Mouse (Mus musculus) brown adipose tissue, adult 24 weeks (tissue): Measurements from ENCODE around the gene Prex1. TPM values are rescaled to one million over a fixed set of nuclear protein-coding genes. Genes with fewer than 3 reads are reported as not detected.
A peak's percentile ranks its signal among the peaks of the same experiment; 100 is the strongest.

Experiments used
- H3K27ac ChIP-seq: fragments of 200-500 bp; replicated peaks from 2 replicates; pipeline ENCODE4 v1.5.1; 2012; ENCODE audit warnings: low read depth, mild to moderate bottlenecking, low read length
- H3K4me1 ChIP-seq: fragments of 200-500 bp; 2 replicates; pipeline ENCODE4 v1.6.1; 2012; ENCODE audit warnings: low read length, mixed read lengths; ENCODE audit not compliant: control insufficient read depth, insufficient read depth, insufficient read length
- H3K4me3 ChIP-seq: fragments of 200-500 bp; 2 replicates; pipeline ENCODE4 v1.5.1; 2012; ENCODE audit warnings: low read depth, mild to moderate bottlenecking, low read length, moderate library complexity; ENCODE audit not compliant: insufficient read depth
- polyA plus RNA-seq: library from polyadenylated mRNA; stranded (reverse); fragments of >200 nt; gene quantifications from 2 replicates; pipeline ENCODE4 v1.2.4, GENCODE M21; 2012; ENCODE audit not compliant: missing spikeins, insufficient read depth, insufficient read length

The Prex1 gene
- polyA plus RNA-seq, 1 experiment = 2.3 TPM

DNA sequence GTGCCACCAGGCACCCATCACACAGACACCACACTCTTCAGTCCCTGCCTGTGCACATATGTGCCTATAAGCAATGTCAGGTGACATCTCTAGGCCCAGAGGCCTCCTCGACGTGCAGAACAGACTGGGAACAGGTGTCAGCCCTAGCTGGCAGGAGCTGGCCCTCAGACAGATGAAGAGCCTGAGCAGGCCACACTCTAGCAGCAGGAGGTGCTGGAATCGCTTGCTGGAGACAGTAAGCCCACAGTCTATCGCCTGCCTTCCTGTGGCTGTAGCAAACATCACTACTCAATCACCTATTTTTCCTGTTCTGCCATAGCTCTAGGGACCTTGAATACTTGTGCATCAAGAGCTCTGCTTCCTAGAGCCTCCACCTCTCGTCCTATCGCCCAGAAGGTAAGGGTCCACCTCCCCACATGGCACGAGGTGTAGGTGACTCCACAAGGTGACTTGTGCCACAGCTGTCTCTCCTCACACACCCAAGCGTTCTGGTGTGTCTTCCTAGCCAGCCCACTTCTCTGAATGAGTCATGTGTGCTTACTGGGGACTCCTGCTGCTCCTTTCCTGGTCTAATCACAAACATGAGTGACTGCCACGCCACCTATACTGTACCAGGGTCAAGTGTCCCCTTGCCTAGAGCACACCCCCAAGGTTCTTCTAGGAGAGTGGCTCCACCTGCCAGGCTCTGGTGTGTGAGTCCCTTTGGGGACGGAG lies 62.2 kb downstream of the Prex1 start:
- Histone ChIP-seq H3K4me3 (no peak overlapping the region), H3K4me1 (peaks cover 17% of the 10 kb centered on the region), H3K27ac (no peak overlapping the region)

- peaks cover 8% of the 10 kb centered on the region for H3K4me1 ChIP-seq
- no peak overlapping the region for H3K27ac ChIP-seq
Measured at GRCm38 (mm10) chr2:166650414-166650813, 63.2 kb downstream of the Prex1 start.

GRCm38 (mm10) chr2:166647242-166647641 lies 66.4 kb downstream of the Prex1 start:
- H3K27ac ChIP-seq = no peak overlapping the region
- H3K4me3 ChIP-seq = no peak overlapping the region
- H3K4me1 ChIP-seq = peaks cover 8% of the 10 kb centered on the region

More at GRCm38 (mm10) chr2:166650414-166650813, 63.2 kb downstream of the Prex1 start:
- H3K4me3 ChIP-seq = no peak overlapping the region

GRCm38 (mm10) chr2:166646434-166647088 lies 67.1 kb downstream of the Prex1 start:
- no peak overlapping the region for H3K4me3 ChIP-seq
- H3K4me1 ChIP-seq = peaks cover 8% of the 10 kb centered on the region
- no peak overlapping the region for H3K27ac ChIP-seq

- Histone ChIP-seq H3K27ac (no peak overlapping the region), H3K4me1 (peaks cover 2% of the 10 kb centered on the region; the same call in 1 of the 2 replicates), H3K4me3 (no peak overlapping the region)
Measured at GRCm38 (mm10) chr2:166644816-166645215, 68.8 kb downstream of the Prex1 start.

DNA sequence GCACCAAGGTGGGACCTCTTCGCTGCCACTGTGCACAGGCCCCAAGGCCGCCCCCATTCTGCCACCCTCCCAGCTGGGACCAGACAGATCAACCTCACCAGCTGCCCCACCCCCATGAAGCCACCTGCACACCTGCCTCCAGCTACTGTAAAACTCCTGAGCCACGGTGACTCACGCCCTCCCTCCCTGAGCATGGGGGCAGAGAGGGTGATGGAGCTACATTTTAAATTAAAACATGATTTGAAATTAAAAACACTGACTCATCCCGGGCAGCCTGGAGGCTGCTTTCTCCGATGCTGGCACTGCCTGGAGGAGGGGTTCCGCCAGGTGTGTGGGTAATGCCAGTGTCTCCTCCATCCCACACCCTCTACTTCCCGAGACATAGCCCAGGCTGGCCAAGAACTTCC lies 71.0 kb downstream of the Prex1 start:
- Histone ChIP-seq H3K27ac (no peak overlapping the region), H3K4me3 (no peak overlapping the region), H3K4me1 (peaks cover 5% of the 10 kb centered on the region)

DNA sequence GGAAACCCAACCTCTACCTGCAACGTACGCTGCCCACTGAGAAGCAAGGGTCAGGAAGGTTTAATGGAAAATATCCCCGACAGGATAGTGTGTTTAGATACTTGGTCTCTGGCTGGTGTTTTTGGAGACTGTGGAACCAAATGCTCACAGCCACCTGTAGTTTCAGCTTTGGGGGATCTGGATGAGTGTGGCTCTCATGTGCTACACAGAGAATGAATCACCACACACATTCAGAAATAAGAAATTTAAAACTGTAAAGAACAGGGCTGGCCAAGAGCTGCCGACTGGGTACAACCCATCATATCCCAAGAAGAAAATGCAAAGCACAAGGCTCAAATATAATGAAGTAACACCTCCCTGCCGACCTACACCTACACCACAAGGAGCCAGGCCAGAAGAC lies 73.9 kb downstream of the Prex1 start:
- Histone ChIP-seq H3K4me1 (peaks cover 5% of the 10 kb centered on the region), H3K4me3 (no peak overlapping the region), H3K27ac (peak overlapping the region; percentile 45; the same call in 1 of the 2 replicates)

GRCm38 (mm10) chr2:166638947-166639641 lies 74.5 kb downstream of the Prex1 start:
- Histone ChIP-seq H3K4me1 (peaks cover 5% of the 10 kb centered on the region), H3K4me3 (no peak overlapping the region), H3K27ac (peak overlapping the region; percentile 45)

DNA sequence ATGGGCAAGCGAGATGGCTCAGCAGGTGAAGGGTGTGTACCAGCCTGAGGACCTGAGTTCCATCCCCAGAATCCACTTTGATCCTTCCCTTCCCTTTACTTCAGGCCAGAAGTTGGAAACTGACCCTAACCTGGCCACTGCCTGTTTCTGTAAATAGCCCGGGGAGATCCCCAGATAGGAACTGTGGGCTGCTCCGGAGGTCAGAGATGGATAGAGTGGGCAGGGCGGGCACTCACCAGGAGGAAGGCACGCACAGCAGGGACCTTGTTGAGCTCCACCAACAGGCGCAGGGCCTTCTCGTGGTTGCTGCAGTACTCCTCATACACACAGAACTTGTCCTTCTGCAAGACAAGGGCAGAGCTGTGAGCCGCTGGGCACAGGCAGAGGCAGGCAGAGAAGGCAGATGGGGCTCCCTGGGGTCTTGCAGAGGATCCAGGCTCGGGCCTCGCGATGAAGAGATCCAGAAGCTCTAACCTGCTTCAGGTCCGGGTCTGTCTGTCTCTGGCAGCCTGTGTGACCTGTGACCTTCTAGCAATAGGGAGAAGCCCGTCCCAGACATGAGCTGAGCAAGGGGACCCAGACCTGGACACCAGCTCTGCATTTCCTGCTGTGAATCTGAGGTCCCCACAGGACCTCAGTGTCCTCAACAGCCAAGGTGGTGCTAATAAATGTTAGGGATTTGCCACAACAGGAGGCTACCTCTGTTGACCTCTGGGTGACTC lies 75.4 kb downstream of the Prex1 start:
- Histone ChIP-seq H3K27ac (peak overlapping the region; percentile 29; the same call in 1 of the 2 replicates), H3K4me3 (no peak overlapping the region)

DNA sequence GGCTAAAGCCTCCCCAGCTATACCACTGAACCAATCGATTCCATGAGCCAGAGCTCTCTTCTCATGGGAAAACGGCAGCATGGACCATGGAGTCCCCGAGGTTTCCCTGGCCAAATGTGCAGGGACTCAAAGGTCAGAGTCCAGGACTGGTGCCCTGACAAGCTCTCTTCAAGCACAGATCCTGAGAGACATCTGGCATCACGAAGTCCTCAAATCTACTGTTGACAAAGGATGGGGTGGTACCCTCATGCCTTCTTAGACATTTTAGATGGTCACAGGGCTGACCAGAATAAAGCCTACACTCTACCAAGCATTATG lies 76.0 kb downstream of the Prex1 start:
- no peak overlapping the region for H3K27ac ChIP-seq
- H3K4me3 ChIP-seq = no peak overlapping the region
- peaks cover 5% of the 10 kb centered on the region for H3K4me1 ChIP-seq

More for the DNA sequence above, 75.4 kb downstream of the Prex1 start:
- H3K4me1 ChIP-seq = peaks cover 5% of the 10 kb centered on the region

- H3K4me3 ChIP-seq = no peak overlapping the region
- H3K4me1 ChIP-seq = peaks cover 7% of the 10 kb centered on the region
- no peak overlapping the region for H3K27ac ChIP-seq
Measured at GRCm38 (mm10) chr2:166636867-166637672, 76.6 kb downstream of the Prex1 start.

DNA sequence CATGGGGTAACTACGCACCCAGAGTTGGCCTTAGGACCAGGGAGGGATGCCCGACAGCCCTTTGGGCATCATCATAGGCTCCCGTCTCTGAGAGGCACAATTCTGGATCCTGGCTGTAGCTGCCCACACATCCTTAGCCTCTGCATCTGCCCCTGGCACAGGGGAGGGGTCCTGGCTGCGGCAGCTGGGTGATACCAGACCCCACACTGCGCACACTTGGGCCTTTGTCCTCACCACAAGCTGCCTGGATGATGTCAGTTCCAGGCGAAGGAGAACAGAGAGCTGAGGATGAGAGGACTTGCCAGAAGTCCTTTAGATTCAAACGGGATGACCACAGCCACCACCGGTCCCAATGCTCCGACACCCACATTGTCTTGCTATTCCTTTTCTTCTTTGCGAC lies 78.1 kb downstream of the Prex1 start:
- Histone ChIP-seq H3K27ac (no peak overlapping the region), H3K4me3 (no peak overlapping the region), H3K4me1 (peaks cover 11% of the 10 kb centered on the region)

GRCm38 (mm10) chr2:166632571-166633361 lies 80.9 kb downstream of the Prex1 start:
- Histone ChIP-seq H3K4me1 (peaks cover 6% of the 10 kb centered on the region; the same call in 1 of the 2 replicates), H3K27ac (no peak overlapping the region), H3K4me3 (no peak overlapping the region)
